Mouse (Mus musculus) CH12.LX (cell line): Measurements from ENCODE around the gene Tmub1. TPM values are rescaled to one million over a fixed set of nuclear protein-coding genes. Genes with fewer than 3 reads are reported as not detected.

Source experiments
- DNase-seq: peaks from one replicate; pipeline ENCODE4 v3.0.0-alpha.2; 2013; ENCODE audit errors: extremely low read depth
- H3K27ac ChIP-seq: 2 replicates; pipeline ENCODE4 v1.5.1; 2012; ENCODE audit warnings: low read depth, mild to moderate bottlenecking, control low read depth, moderate library complexity; ENCODE audit not compliant: insufficient read depth
- H3K27me3 ChIP-seq: replicated peaks from 2 replicates; pipeline ENCODE3; 2012; ENCODE audit warnings: inconsistent platforms
- H3K36me3 ChIP-seq, 2 experiments: replicated peaks in 1 of 2; 2 replicates each; pipeline versions ENCODE3 to v1.6.1; 2012; ENCODE audit warnings: inconsistent platforms in 1 of 2, low read length in 1 of 2, mild to moderate bottlenecking in 1 of 2, mixed read lengths in 1 of 2, moderate library complexity in 1 of 2; ENCODE audit not compliant: control insufficient read depth in 1 of 2, insufficient read depth in 1 of 2
- H3K4me1 ChIP-seq, 2 experiments: 2 replicates each; pipeline ENCODE4 v1.6.1; 2012; ENCODE audit warnings: inconsistent platforms in 1 of 2, moderate library complexity in 1 of 2; ENCODE audit not compliant: insufficient read depth in 2 of 2, control insufficient read depth in 1 of 2
- H3K4me2 ChIP-seq: 2 replicates; pipeline ENCODE4 v1.6.1; 2012; ENCODE audit warnings: low read depth, mild to moderate bottlenecking, control low read depth; ENCODE audit not compliant: poor library complexity, insufficient read depth, severe bottlenecking
- H3K4me3 ChIP-seq, 3 experiments: fragments of 150-350 bp in 1 of 3; sonication (generic) in 1 of 3; replicated peaks in 1 of 3; 2 replicates each; pipeline versions ENCODE3 to v1.5.1; 2011 to 2012; ENCODE audit warnings: low read depth in 2 of 3, low read length in 2 of 3, mild to moderate bottlenecking in 2 of 3, moderate library complexity in 2 of 3, control low read depth in 1 of 3, improper control_type of control experiment in 1 of 3, inconsistent platforms in 1 of 3, mixed read lengths in 1 of 3; ENCODE audit not compliant: poor library complexity in 1 of 3
- H3K79me2 ChIP-seq: replicated peaks from 2 replicates; pipeline ENCODE4 v1.6.1; 2012; ENCODE audit warnings: mild to moderate bottlenecking, moderate library complexity; ENCODE audit not compliant: control insufficient read depth, poor library complexity, insufficient read depth, severe bottlenecking; ENCODE audit errors: extremely low read depth
- H3K9ac ChIP-seq: 2 replicates; pipeline ENCODE4 v1.6.1; 2012; ENCODE audit warnings: low read depth, mild to moderate bottlenecking, control low read depth, moderate library complexity; ENCODE audit not compliant: insufficient read depth
- H3K9me3 ChIP-seq: replicated peaks from 2 replicates; pipeline ENCODE3; 2012; ENCODE audit warnings: low read length, inconsistent platforms, mixed read lengths
- BHLHE40 ChIP-seq: IDR thresholded peaks from 2 replicates; pipeline ENCODE4 v1.6.1; 2011; ENCODE audit warnings: mild to moderate bottlenecking, low read depth, low read length, improper control_type of control experiment
- CHD1 ChIP-seq: IDR thresholded peaks from 2 replicates; pipeline ENCODE4 v1.6.1; 2012; ENCODE audit warnings: low read depth, low read length, improper control_type of control experiment, inconsistent platforms
- ELF1 ChIP-seq: IDR thresholded peaks from 2 replicates; pipeline ENCODE4 v1.6.1; 2014; ENCODE audit warnings: low read depth, mild to moderate bottlenecking, inconsistent platforms, low read length, improper control_type of control experiment
- EP300 ChIP-seq: IDR thresholded peaks from 2 replicates; pipeline ENCODE4 v1.6.1; 2011; ENCODE audit warnings: low read length, improper control_type of control experiment
- HCFC1 ChIP-seq: IDR thresholded peaks from 2 replicates; pipeline ENCODE4 v1.6.1; 2012; ENCODE audit warnings: low read depth, mild to moderate bottlenecking, inconsistent platforms, low read length, improper control_type of control experiment
- JUN ChIP-seq: IDR thresholded peaks from 2 replicates; pipeline ENCODE4 v1.6.1; 2011; ENCODE audit warnings: low read depth, mild to moderate bottlenecking, low read length, improper control_type of control experiment, moderate library complexity; ENCODE audit not compliant: insufficient read depth
- KAT2A ChIP-seq: IDR thresholded peaks from 2 replicates; pipeline ENCODE4 v1.6.1; 2012; ENCODE audit warnings: low read length, improper control_type of control experiment, inconsistent platforms; ENCODE audit not compliant: insufficient replicate concordance
- MAX ChIP-seq: IDR thresholded peaks from 2 replicates; pipeline ENCODE4 v1.6.1; 2011; ENCODE audit warnings: low read length, improper control_type of control experiment
- MAZ ChIP-seq: IDR thresholded peaks from 2 replicates; pipeline ENCODE4 v1.6.1; 2012; ENCODE audit warnings: low read depth, mild to moderate bottlenecking, inconsistent platforms, low read length, improper control_type of control experiment, moderate library complexity
- MEF2A ChIP-seq: IDR thresholded peaks from 2 replicates; pipeline ENCODE4 v1.6.1; 2014; ENCODE audit warnings: low read depth, mild to moderate bottlenecking, inconsistent platforms, low read length, improper control_type of control experiment, borderline replicate concordance
- MXI1 ChIP-seq: IDR thresholded peaks from 2 replicates; pipeline ENCODE4 v1.6.1; 2011; ENCODE audit warnings: mild to moderate bottlenecking, low read depth, low read length, improper control_type of control experiment
- NELFE ChIP-seq: IDR thresholded peaks from 2 replicates; pipeline ENCODE4 v1.6.1; 2011; ENCODE audit warnings: low read depth, low read length, improper control_type of control experiment
- NRF1 ChIP-seq: IDR thresholded peaks from 2 replicates; pipeline ENCODE4 v1.6.1; 2014; ENCODE audit warnings: low read depth, mild to moderate bottlenecking, inconsistent platforms, low read length, improper control_type of control experiment, moderate library complexity
- POLR2A ChIP-seq: IDR thresholded peaks from 2 replicates; pipeline ENCODE4 v1.6.1; 2011; ENCODE audit warnings: low read depth, mild to moderate bottlenecking, improper control_type of control experiment, low read length
- POLR2AphosphoS2 ChIP-seq: IDR thresholded peaks from 2 replicates; pipeline ENCODE4 v1.6.1; 2011; ENCODE audit warnings: low read depth, low read length, improper control_type of control experiment
- RAD21 ChIP-seq: IDR thresholded peaks from 2 replicates; pipeline ENCODE4 v1.6.1; 2011; ENCODE audit warnings: low read depth, mild to moderate bottlenecking, low read length, improper control_type of control experiment, moderate library complexity
- RCOR1 ChIP-seq: conservative IDR thresholded peaks from 2 replicates; pipeline ENCODE4 v1.6.1; 2012; ENCODE audit warnings: low read depth, mild to moderate bottlenecking, inconsistent platforms, low read length, improper control_type of control experiment
- SIN3A ChIP-seq: IDR thresholded peaks from 2 replicates; pipeline ENCODE4 v1.6.1; 2012; ENCODE audit warnings: low read length, improper control_type of control experiment, inconsistent platforms
- TBP ChIP-seq: conservative IDR thresholded peaks from 2 replicates; pipeline ENCODE4 v1.6.1; 2011; ENCODE audit warnings: low read depth, low read length, improper control_type of control experiment
- TCF12 ChIP-seq: IDR thresholded peaks from 2 replicates; pipeline ENCODE4 v1.6.1; 2014; ENCODE audit warnings: low read depth, mild to moderate bottlenecking, inconsistent platforms, low read length, improper control_type of control experiment
- UBTF ChIP-seq: IDR thresholded peaks from 2 replicates; pipeline ENCODE4 v1.6.1; 2012; ENCODE audit warnings: low read depth, mild to moderate bottlenecking, inconsistent platforms, low read length, improper control_type of control experiment, moderate library complexity
- ZKSCAN1 ChIP-seq: IDR thresholded peaks from 2 replicates; pipeline ENCODE4 v1.6.1; 2012; ENCODE audit warnings: low read depth, inconsistent platforms, low read length, improper control_type of control experiment, borderline replicate concordance
- ZMIZ1 ChIP-seq: IDR thresholded peaks from 2 replicates; pipeline ENCODE4 v1.6.1; 2012; ENCODE audit warnings: low read depth, mild to moderate bottlenecking, inconsistent platforms, low read length, improper control_type of control experiment
- ZNF384 ChIP-seq: IDR thresholded peaks from 2 replicates; pipeline ENCODE4 v1.6.1; 2012; ENCODE audit warnings: low read depth, low read length, improper control_type of control experiment, inconsistent platforms
- dilution Hi-C: fragments of 300-500 bp; cut with MboI; formaldehyde crosslinking; loops from 2 replicates; pipeline ENCODE4 v1.14.3; 2020; ENCODE audit warnings: low sequenced_read_pairs; ENCODE audit not compliant: extremely low pct_unique_long_range_greater_than_20kb, extremely low pct_ligation_motif_present
- in situ Hi-C: fragments of 300-500 bp; cut with MboI; formaldehyde crosslinking; loops from 3 replicates; pipeline ENCODE4 v1.14.3; 2019; ENCODE audit warnings: low sequenced_read_pairs, low pct_ligation_motif_present, low pct_unique_long_range_greater_than_20kb, mixed read lengths
- polyA plus RNA-seq: library from polyadenylated mRNA; unstranded; fragments of >175 nt; gene quantifications from 2 replicates; pipeline ENCODE4 v1.2.1, GENCODE M21; 2012; ENCODE audit warnings: low read depth; ENCODE audit not compliant: insufficient read length
- total RNA-seq, 2 experiments: library from RNA; depleted of rRNA; stranded (reverse); fragments of 300-350 nt in 1 of 2; fragments of >200 nt in 1 of 2; gene quantifications; 2 replicates each; pipeline ENCODE4 v1.2.3; 2012 to 2014

Tmub1 gene
- total and polyA plus RNA-seq, 3 experiments, result 6.1 to 13.1 (median 11.2) TPM

DNA sequence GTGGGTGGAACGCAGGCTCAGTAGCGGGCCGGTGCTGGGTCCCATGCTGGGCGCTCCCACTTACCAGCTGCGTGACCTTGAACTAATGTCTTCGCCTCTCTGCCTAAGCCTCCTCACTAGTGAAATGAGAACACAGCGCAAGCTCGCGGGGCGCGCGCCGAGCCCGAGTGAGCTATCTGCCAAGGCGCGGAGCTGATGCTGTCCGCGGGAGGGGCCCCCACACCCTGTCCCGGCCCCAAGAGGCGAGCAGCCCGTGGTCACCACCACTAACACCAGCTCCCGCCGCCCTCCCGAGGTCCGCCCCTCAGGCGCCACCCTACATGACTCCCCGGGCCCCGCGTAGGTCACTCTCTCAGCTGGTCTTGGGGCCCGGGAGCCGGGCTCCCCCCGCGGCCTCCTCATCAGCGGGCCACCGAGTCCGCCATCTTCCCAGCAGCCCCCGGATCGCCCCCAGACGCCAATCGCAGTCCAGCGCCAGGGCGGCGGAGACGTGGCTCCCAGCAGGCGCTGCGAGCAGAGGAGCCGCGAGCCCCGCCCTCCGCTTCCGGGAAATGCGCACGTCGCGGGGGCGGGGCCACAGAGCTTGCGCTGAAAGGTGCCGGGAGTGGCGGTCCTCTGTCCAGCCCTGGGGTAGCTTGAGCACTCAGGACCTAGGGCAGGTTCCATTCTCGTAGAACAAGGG, 2.8 kb downstream of the Tmub1 start, which contains the start of gene Fastk:
Gene Fastk, minus strand, starts transcription at position 542 of the 682 bp plus-strand sequence.
- peaks cover 18% of the 10 kb centered on the region for H3K27me3 ChIP-seq
- dilution Hi-C loops, result no loop called here
- H3K79me2 ChIP-seq, result peaks cover 9% of the 10 kb centered on the region
- peak within 1 kb of the TSS; percentile 72 for H3K4me2 ChIP-seq
- H3K27ac ChIP-seq, result peak within 1 kb of the TSS; percentile 24
- H3K9me3 ChIP-seq, result no peaks in the 10 kb centered on the region
- peaks cover 29 to 41% of the 10 kb centered on the region in 2 experiments for H3K36me3 ChIP-seq
- peak within 1 kb of the TSS; percentile 78 to 93 (median 83) for H3K4me3 ChIP-seq
- peak within 1 kb of the TSS; percentile 64 for H3K9ac ChIP-seq
- H3K4me1 ChIP-seq, result peaks cover 24 to 40% of the 10 kb centered on the region in 2 experiments
- peak; percentile 89 for DNase-seq
- TF ChIP-seq POLR2AphosphoS2 (0 out of 2 replicates have a peak, but pooled peaks have one; percentile 73), UBTF (no peak; the same call in 1 of the 2 replicates), JUN (no peak), CHD1 (no peak), RCOR1 (no peak), ELF1 (peak; percentile 95), NELFE (peak; percentile 95), ZMIZ1 (peak; percentile 80; the same call in 1 of the 2 replicates), EP300 (no peak), ZKSCAN1 (no peak), KAT2A (peak; percentile 75; the same call in 1 of the 2 replicates), TCF12 (peak; percentile 98), MXI1 (peak; percentile 71), RAD21 (no peak), SIN3A (peak; percentile 49), MAZ (peak; percentile 87; the same call in 1 of the 2 replicates), MAX (0 out of 2 replicates have a peak, but pooled peaks have one; percentile 7), BHLHE40 (no peak), ZNF384 (no peak), NRF1 (peak; percentile 73), HCFC1 (peak; percentile 87), TBP (peak; percentile 59), POLR2A (peak; percentile 96), MEF2A (peak; percentile 44; the same call in 1 of the 2 replicates)
- in situ Hi-C loops, result no loop called here
